Mouse (Mus musculus): Measurements from ENCODE around the gene Ipo7.

DNA sequence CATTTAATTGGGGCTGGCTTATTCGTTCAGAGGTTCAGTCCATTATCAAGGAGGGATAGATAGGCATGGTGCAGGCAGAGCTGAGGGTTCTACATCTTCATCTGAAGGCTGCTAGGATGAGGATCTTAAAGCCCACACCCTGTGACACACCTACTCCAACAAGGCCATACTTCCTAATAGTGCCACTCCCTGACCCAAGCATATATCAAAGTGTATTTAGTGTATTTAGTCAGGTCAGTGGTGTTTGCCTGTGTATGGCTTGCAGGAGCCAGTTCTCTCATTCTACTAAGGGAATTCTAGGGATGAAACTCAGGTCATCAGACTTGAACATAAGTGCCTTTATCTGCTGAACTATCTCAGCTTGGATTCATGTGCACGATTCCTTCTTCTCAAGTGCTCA lies 51.0 kb downstream of the Ipo7 start:
- no peak for TF ChIP-seq CTCF (IDR thresholded peaks at IDR 0.05; ENCODE audit: control insufficient read depth, insufficient read depth, low read length)
- no peak for TF ChIP-seq POLR2A (IDR thresholded peaks at IDR 0.05; ENCODE audit: borderline replicate concordance, control insufficient read depth, low read depth, low read length)
